Mouse (Mus musculus) heart, adult 9 months (tissue): ENCODE results near the gene Tbrg1.
A peak's percentile ranks its signal among the peaks of the same experiment; 100 is the strongest.

Source experiments
- DNase-seq, 2 experiments: peaks; one replicate each; pipeline ENCODE4 v3.0.0; 2022; ENCODE audit warnings: low spot score in 2 of 2

The Tbrg1 gene

GRCm38 (mm10) chr9:37656931-37657481, at the start of gene Tbrg1:
TSS of gene Tbrg1 (minus strand) at chr9:37657312.
- peak; percentile 87 for DNase-seq

DNA sequence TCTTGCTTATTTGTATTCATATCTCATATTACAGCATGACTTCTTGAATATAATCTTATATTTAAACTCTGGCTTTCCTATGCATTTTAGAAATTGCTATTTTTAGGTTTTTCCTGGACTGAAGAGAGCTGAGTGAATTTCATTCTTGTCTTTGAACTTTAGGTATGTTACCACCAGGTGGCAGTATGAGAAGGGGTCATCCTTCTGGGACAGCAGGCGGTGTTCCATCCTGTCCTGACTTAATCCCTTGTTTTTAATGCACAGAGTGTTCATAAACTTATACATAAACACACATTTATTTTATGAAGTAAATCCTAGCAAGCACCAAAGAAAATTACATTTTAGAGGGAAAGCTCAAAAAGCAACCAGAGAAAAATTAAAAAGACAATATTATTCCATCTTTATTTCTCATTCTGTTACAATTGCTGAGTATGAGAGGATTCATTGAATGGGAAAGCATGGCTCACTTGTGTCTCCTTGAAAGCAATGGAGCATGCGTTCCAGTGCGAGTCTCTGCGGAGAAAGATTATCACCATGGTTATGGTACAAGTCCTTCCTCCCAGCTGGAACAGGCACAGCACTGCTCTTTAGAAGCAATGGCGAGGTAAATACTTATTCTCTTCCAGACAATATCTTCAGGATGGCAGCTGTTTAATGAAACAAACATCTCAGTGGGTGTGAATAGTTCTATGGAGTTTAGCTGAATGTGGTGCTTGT, 33.0 kb upstream of the Tbrg1 start:
- DNase-seq: no peak

- DNase-seq: no peak
Measured at GRCm38 (mm10) chr9:37687941-37688303, 30.8 kb upstream of the Tbrg1 start.

- no peak for DNase-seq
Measured at GRCm38 (mm10) chr9:37687288-37687940, 30.3 kb upstream of the Tbrg1 start.

- DNase-seq: no peak
Measured at GRCm38 (mm10) chr9:37681123-37681522, 24.0 kb upstream of the Tbrg1 start.

DNA sequence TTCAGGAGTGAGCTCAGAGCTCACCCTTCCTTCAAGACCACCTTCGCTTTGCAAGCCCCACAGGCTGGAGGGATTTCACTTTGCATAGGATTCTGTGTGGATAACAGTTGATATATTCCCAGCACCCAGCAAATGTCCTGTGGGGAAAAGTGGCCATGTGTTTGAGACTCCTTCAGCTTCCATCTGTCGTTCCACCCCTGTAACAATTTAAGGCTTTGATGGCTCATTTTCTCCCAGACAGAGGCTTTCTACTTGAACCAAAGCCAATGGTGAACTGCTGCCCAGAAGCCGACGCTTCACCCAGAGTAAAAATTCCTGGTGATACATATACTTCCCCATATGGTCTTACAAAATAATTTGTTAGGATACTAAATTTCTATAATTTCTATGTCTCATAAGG, 18.2 kb upstream of the Tbrg1 start:
- DNase-seq: no peak

DNA sequence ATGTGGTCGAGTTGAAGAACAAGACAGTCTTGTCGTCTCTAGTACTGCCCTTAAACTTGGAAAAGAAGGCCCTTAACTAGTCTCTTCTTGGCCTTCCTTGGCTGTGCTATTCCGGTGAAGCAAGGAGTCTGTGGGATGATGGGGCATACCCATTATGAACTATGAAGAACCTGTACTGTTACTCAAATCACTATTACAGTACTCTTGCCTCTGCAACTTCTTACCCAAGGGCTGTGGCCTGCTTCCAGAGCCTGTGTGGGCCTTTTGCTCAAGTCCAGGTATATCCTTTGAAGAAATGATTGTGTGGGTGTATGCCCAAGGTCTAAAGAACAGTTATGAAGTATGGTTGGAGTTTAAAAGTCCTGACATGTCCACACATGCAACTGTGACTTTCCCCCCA, 13.1 kb upstream of the Tbrg1 start:
- DNase-seq: no peak

GRCm38 (mm10) chr9:37669678-37670077, 12.6 kb upstream of the Tbrg1 start:
- no peak for DNase-seq

GRCm38 (mm10) chr9:37669115-37669514, 12.0 kb upstream of the Tbrg1 start, which contains the start of gene Panx3:
TSS of gene Panx3 (minus strand) at chr9:37669235.
- no peak for DNase-seq

DNA sequence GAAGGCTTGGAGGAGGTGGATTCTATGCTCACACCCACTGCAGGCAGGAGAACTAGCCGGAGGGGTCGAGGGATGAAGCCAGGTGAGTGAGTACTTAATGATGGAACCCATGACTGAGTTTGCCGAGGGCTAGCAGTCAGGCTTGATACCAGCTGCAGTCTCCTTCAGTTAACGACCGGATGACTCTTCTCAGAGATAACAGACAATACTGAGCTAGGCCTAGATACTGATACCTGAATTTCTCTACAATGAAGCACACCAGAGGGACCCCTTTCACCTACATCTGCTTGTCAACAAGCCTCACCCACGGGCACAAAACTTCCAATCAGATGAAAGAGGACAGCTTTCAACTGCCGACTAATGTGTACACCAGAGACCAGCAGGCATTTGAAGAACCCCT, 8.9 kb upstream of the Tbrg1 start:
- no peak for DNase-seq

DNA sequence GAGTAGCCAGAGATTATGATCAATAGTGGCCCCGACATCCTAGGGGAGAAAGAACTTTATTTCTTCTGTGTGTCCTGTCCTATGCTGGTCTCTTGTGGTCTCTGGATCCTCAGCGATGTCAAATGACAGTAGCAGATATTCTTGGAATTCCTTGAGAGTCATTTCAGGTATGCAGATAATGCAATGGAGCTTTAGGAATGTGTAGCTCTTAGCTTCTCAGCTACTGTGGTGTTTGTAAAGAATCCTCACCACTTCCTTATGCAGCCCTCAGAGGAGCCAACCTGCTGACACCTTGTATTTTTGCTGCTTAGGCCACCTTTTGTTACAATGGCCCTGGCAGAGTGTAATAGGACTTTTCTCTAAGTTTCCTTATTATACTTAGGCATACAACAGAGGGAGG, 7.5 kb upstream of the Tbrg1 start:
- no peak for DNase-seq

- DNase-seq: no peak
Measured at GRCm38 (mm10) chr9:37663210-37663609, 6.1 kb upstream of the Tbrg1 start.

DNA sequence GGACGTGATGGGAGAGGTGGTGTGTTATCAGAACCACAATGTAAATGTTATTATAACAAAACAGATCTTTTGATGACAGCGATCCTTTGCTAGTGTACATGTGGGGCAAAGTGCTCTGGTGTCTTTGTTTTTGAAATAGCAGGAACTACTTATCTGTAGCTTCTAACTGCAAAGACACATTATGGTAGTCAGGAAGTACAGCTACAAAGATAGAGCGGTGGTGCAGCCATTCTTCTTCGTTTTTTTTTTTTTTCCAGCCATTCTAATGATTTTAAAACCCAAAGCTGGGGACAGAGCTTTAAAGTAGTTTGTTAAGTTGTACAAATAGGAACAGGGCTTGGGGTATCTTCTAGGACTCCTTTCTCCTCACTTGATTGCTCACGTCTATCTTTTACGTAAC, 2.3 kb upstream of the Tbrg1 start:
- DNase-seq: no peak

DNA sequence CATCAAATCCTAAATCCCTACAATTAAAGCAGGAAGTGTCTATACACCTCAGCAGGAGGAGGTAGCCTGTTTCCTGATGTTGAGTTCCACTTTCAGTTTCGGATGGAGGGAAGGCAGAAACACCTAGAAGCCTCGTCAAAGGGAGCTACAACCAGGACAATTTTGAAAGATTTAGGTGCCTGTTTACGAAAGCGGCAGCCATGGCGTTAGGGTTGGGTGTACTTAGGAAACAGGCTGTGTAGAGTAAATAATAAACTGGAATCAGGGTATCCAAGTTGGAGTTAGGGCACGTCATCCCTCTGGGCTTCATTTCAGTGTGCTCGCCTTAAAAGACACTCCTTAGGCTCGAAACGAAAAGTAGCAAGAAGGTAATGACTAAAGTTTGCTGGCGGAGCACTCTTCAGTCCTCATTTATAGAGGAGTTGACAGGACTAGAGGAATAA, 652 bp downstream of the Tbrg1 start:
- DNase-seq: peak; percentile 7 to 23

- DNase-seq: no peak
Measured at GRCm38 (mm10) chr9:37655961-37656360, 1.2 kb downstream of the Tbrg1 start.

GRCm38 (mm10) chr9:37653836-37654235, 3.3 kb downstream of the Tbrg1 start:
- no peak for DNase-seq

DNA sequence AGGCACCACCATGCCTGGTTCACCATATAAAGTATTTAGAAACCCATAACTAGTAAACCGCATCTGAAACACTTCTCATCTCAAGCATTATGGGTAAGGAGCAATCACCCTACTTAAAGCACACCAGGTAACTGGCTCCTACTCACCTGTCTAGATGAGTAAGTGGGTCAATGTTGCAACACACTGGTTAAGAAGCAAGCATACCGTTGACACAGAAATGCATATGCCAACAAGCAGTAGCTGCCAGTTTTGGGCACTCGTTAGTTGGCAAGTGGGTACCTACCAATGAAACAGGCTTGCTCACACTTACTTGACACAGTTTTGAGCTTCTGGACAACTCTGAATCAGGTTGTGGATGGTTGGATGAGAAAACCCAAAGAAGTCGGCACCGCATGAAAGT, 6.5 kb downstream of the Tbrg1 start:
- DNase-seq: no peak

- DNase-seq: no peak
Measured at GRCm38 (mm10) chr9:37646246-37646645, 10.9 kb downstream of the Tbrg1 start.

DNA sequence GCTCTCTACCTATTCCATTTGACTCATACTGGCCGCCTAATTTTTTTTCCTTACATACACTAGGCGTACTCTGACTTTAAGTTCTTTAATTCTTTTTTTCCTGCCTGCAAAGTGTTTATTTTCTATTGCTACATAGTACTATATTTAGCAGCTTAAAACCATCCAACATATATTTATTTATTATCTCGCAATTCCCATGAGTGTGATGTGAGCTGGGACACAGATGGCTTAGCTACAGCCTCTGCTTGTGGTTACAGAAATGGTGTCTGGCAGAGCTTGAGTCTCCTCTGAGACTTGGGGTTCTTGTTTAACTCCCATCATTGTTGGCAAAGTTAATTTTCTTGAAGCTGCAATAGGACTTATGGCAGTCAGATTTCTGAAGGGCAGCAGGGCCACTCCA, 18.4 kb downstream of the Tbrg1 start:
- DNase-seq: no peak

DNA sequence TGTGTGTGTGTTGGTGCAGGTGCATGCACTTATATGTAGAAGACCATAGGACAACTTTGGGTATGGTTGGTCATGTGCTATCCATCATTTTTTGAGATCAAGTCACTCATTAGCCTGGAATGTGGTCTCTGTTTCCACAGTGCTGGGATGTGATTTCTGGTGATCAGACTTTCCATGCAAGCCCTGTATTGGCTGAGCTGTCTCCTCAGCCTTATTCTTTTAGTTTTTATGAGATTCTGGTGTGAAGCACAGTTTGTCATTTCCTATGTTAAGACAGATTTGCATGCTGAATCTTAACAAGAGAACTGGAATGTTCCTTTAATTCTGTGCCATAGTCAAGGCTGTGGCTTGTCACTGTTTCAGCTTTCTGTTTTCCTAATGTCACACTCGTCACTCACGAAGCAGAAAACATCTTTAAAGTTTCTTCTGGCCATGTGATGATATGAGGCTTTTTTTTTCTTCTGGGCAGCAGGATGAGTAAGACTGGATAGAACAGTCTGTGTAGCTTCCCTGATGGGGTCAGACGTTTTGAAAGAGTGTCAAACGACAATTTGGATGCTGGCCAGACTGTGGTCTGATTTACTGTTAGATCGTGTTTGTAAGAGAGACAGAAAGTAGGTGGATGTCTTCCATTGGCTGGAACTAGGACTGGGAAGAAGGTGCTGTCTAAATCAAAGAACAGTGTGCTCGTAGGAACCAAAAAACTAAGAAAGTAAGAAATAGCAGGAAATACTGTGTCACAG, 20.1 kb downstream of the Tbrg1 start:
- no peak for DNase-seq

DNA sequence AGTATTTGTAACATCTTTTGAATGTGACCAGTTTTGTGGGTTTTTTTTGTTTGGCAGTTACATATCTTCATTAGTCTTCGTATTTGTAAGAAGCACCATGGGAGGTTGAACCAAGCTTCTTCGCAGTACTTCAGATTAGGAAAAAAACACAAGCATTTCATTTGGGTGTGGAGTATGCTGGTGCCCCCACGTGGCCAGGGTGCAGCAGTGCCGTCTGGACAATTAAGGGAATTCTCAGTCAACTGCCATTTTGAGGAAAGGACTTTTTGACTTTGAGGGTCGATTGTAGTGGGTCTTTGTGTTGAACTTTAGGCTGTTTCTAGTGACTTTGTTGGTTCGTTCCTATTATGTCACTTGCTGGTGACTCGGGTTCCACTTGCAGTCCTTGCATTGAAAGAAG, 20.8 kb downstream of the Tbrg1 start:
- peak in 1 of 2 experiments; percentile 15 for DNase-seq

DNA sequence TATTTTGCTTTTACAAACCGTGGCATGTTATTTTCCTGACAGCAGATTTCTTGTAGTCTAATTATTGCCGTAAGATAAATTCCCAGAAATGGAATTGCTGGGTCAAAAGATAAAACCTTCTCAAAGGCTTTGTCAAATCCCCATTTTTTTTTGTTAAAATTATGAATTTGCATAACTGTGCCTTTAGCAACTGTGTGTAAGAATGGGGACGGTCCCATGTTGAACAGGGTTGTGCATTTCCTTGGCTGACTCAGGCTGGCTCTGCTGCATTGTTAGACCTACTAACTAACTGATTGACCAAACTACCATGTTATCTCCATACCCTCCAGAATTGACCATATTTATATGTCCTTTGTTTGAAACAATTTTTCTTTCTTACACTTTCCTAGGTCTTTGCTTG, 22.8 kb downstream of the Tbrg1 start:
- no peak for DNase-seq

- no peak for DNase-seq
Measured at GRCm38 (mm10) chr9:37632305-37632704, 24.8 kb downstream of the Tbrg1 start.
